ENCODE assay signal across 7 mouse cellular contexts in the genomic region with DNA sequence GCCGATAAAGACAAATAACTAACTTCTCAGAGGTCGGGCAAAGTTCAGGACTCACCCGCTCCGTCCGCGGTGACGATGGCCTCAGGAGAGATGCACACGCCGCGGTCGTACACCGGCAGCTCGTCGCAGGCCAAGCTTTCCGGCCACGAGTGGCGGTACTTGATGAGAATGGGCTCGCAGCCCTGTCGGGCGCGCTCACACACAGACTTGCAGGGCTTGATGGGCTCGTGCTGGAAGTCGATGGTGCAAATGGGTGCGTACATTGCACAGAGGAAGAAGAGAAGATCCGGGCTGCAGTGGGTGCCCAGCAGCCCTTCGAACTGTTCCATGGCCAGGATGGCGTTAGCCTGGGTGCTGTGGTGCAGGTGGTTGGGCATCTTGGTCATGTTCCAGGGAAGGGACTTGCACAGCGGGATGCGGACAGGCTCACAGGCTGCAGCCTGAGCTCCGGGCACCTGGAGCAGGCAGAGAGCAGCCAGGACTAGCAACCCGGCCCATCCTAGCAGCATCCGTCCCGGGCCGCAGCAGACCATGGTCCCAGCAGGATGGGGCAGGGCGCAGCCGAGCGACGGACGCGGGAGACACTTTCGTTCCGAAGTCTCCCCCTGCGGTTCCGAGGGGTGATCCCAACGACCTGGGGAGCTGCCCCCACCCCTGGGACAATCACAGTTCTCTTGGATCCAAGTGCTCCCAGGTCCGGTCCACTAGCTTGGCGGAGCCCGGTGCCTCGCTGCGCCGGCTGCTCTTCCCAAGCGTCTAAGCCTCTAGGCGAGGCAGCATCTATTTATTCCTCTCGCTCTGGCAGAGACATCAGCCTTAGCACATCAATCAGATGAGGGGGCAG. TPM values are rescaled to one million over a fixed set of nuclear protein-coding genes. Genes with fewer than 3 reads are reported as not detected.
DNase-seq lines count a peak whose midpoint lies in the region; ATAC-seq lines count a peak whose summit lies in the region.

No protein-coding gene starts in this region.

- DNase-seq in WW6 (ENCODE audit: low read depth, low spot score): peak; percentile 20
- DNase-seq in cerebellum, adult 11-12 months: peak; percentile 51
- peak; percentile 68 for DNase-seq in hindbrain, embryonic 10.5 days (ENCODE audit: low spot score)
- DNase-seq in layer of hippocampus, postnatal 10 days (ENCODE audit: low spot score in 2 of 2): peak; percentile 25 to 43
- DNase-seq in right cerebral cortex, postnatal 25 days: peak; percentile 31

- H3K27me3 ChIP-seq in forebrain, embryonic 16.5 days (replicated peaks; ENCODE audit: control insufficient read depth, insufficient read depth, low read length): peaks cover 8% of the 10 kb centered on the region
- peaks cover 28% of the 10 kb centered on the region for H3K27me3 ChIP-seq in hindbrain, embryonic 10.5 days (ENCODE audit: insufficient read depth, poor library complexity, severe bottlenecking)

- ATAC-seq in forebrain, embryonic 16.5 days: peak; percentile 68
- ATAC-seq in megakaryocyte progenitor cell, adult 5-6 weeks (replicated peaks; ENCODE audit: poor library complexity): peak; percentile 50

- H3K27ac ChIP-seq in forebrain, embryonic 16.5 days (ENCODE audit: low read length): no peak overlapping the region
- H3K27ac ChIP-seq in hindbrain, embryonic 10.5 days: peak overlapping the region; percentile 88

- peak overlapping the region; percentile 66 for H3K9ac ChIP-seq in forebrain, embryonic 16.5 days (replicated peaks; ENCODE audit: low read depth, low read length)

- no peaks in the 10 kb centered on the region for H3K36me3 ChIP-seq in forebrain, embryonic 16.5 days (ENCODE audit: control insufficient read depth, insufficient read depth)
- H3K36me3 ChIP-seq in hindbrain, embryonic 10.5 days: peaks cover 6% of the 10 kb centered on the region; the same call in 1 of the 2 replicates

- peak overlapping the region; percentile 50 for H3K4me3 ChIP-seq in forebrain, embryonic 16.5 days (replicated peaks; ENCODE audit: low read length)
- H3K4me3 ChIP-seq in hindbrain, embryonic 10.5 days: peak overlapping the region; percentile 62

- peaks cover 3% of the 10 kb centered on the region for H3K9me3 ChIP-seq in forebrain, embryonic 16.5 days (ENCODE audit: control insufficient read depth, low read length)
- H3K9me3 ChIP-seq in hindbrain, embryonic 10.5 days: peaks cover 5% of the 10 kb centered on the region; the same call in 1 of the 2 replicates

- H3K4me2 ChIP-seq in forebrain, embryonic 16.5 days (ENCODE audit: low read length): peak overlapping the region; percentile 100

- WGBS in forebrain, embryonic 16.5 days: under 1% methylated on average over 54 of the region's 54 CpGs
- under 1% methylated on average over 54 of the region's 54 CpGs for WGBS in hindbrain, embryonic 10.5 days

- peaks cover 20% of the 10 kb centered on the region for H3K4me1 ChIP-seq in forebrain, embryonic 16.5 days (replicated peaks; ENCODE audit: control insufficient read depth, insufficient read depth, low read length)
- peaks cover 21% of the 10 kb centered on the region for H3K4me1 ChIP-seq in hindbrain, embryonic 10.5 days (replicated peaks)

RNA-seq across cellular contexts. Expression of gene Frzb, which starts 0.9 kb away (rescaled TPM):
- polyA plus RNA-seq in forebrain, embryonic 16.5 days (2015; fragmentation: Nextera tagmentation; extraction: Ambion mirVana): 4.2 and 5.2 TPM in 2 replicates
- polyA plus RNA-seq in hindbrain, embryonic 10.5 days (2016; fragmentation: Nextera tagmentation; extraction: Ambion mirVana): 30.2 and 32.7 TPM in 2 replicates
- total RNA-seq in layer of hippocampus, postnatal 10 days (2021): 10 to 100 TPM; 16.8 to 17.6 TPM
- total RNA-seq in megakaryocyte progenitor cell, adult 5-6 weeks (2015): not detected in 2 replicates
- not detected in 2 replicates for total RNA-seq in megakaryocyte progenitor cell, adult 5-6 weeks (2017)

Comparison
In these comparisons a context has a peak if more than half of its experiments do, and no peak if none do; other contexts are left out.
1. RNA of gene Frzb, which starts 0.9 kb away (total RNA-seq): 16.8 to 17.6 TPM in layer of hippocampus, postnatal 10 days; not detected in megakaryocyte progenitor cell, adult 5-6 weeks; every median in the first group is over 10 times any median in the second.
2. Peak in every context shown above with its lines, with median percentiles within 50 percentile points of each other: DNase-seq.